Mouse (Mus musculus): ENCODE measurements at regions not wholly inside any gene's neighbourhood (a gene's known extent, or its start where the extent isn't known, plus 50 kb on each side); places are given as distances from the start of the nearest gene placed in this dataset.

- DNase-seq (ENCODE audit: low spot score in 2 of 2), result no peak
These were observed 185.0 kb upstream of the Sox2 start for GRCm38 (mm10) chr3:34465040-34465831.

- DNase-seq (ENCODE audit: low spot score in 2 of 2), result no peak
These were observed 191.4 kb upstream of the Sox2 start for GRCm38 (mm10) chr3:34458766-34459165.

GRCm38 (mm10) chr3:34457821-34458220 lies 192.4 kb upstream of the Sox2 start:
- DNase-seq (ENCODE audit: low spot score in 2 of 2), result no peak

- DNase-seq (ENCODE audit: low spot score in 2 of 2), result no peak
These were observed 193.4 kb upstream of the Sox2 start for GRCm38 (mm10) chr3:34456488-34457433.

GRCm38 (mm10) chr3:34454026-34454624 lies 196.1 kb upstream of the Sox2 start:
- no peak for DNase-seq (ENCODE audit: low spot score in 2 of 2)

GRCm38 (mm10) chr3:34445354-34445753 lies 204.9 kb upstream of the Sox2 start:
- DNase-seq (ENCODE audit: low spot score in 2 of 2), result peak; percentile 67 to 68

GRCm38 (mm10) chr3:34444802-34445201 lies 205.4 kb upstream of the Sox2 start:
- no peak for DNase-seq (ENCODE audit: low spot score in 2 of 2)

- DNase-seq (ENCODE audit: low spot score in 2 of 2), result peak; percentile 75 to 82
These were observed 206.2 kb upstream of the Sox2 start for GRCm38 (mm10) chr3:34443731-34444628.

- no peak for DNase-seq (ENCODE audit: low spot score in 2 of 2)
These were observed 206.9 kb upstream of the Sox2 start for GRCm38 (mm10) chr3:34443307-34443706.

GRCm38 (mm10) chr3:34441792-34442191 lies 208.4 kb upstream of the Sox2 start:
- no peak for DNase-seq (ENCODE audit: low spot score in 2 of 2)

GRCm38 (mm10) chr3:34441266-34441665 lies 208.9 kb upstream of the Sox2 start:
- peak; percentile 69 to 71 for DNase-seq (ENCODE audit: low spot score in 2 of 2)

- DNase-seq (ENCODE audit: low spot score in 2 of 2), result no peak
These were observed 215.3 kb upstream of the Sox2 start for GRCm38 (mm10) chr3:34434901-34435300.

GRCm38 (mm10) chr3:34427967-34428366 lies 222.2 kb upstream of the Sox2 start:
- DNase-seq (ENCODE audit: low spot score in 2 of 2), result no peak

GRCm38 (mm10) chr3:34427495-34427894 lies 222.7 kb upstream of the Sox2 start:
- no peak for DNase-seq (ENCODE audit: low spot score in 2 of 2)

- DNase-seq (ENCODE audit: low spot score in 2 of 2), result no peak
These were observed 223.2 kb upstream of the Sox2 start for GRCm38 (mm10) chr3:34426955-34427354.

- no peak for DNase-seq (ENCODE audit: low spot score in 2 of 2)
These were observed 238.3 kb upstream of the Sox2 start for GRCm38 (mm10) chr3:34411915-34412306.

GRCm38 (mm10) chr3:34411142-34411914 lies 238.9 kb upstream of the Sox2 start:
- no peak for DNase-seq (ENCODE audit: low spot score in 2 of 2)

- DNase-seq (ENCODE audit: low spot score in 2 of 2), result peak in 1 of 2 experiments; percentile 38
These were observed 246.6 kb upstream of the Sox2 start for GRCm38 (mm10) chr3:34403586-34403985.

- no peak for DNase-seq (ENCODE audit: low spot score in 2 of 2)
These were observed 258.9 kb upstream of the Sox2 start for GRCm38 (mm10) chr3:34391275-34391674.

- DNase-seq (ENCODE audit: low spot score in 2 of 2), result no peak
These were observed 265.2 kb upstream of the Sox2 start for GRCm38 (mm10) chr3:34384965-34385505.
